Mouse (Mus musculus) kidney, postnatal 4 days (tissue): Measurements from ENCODE around the gene Casp1.

ENCODE experiments used
- DNase-seq, 2 experiments: peaks; one replicate each; pipeline ENCODE4 v3.0.0; 2021; ENCODE audit warnings: mixed read lengths in 2 of 2

The Casp1 gene

GRCm38 (mm10) chr9:5298329-5299131 lies at the start of gene Casp1:
Gene Casp1, plus strand, starts transcription at chr9:5298517.
- no peak for DNase-seq

- DNase-seq = no peak
These were observed 34.3 kb upstream of the Casp1 start for GRCm38 (mm10) chr9:5263951-5264475.

- no peak for DNase-seq
These were observed 28.0 kb upstream of the Casp1 start for GRCm38 (mm10) chr9:5270274-5270673.

- no peak for DNase-seq
These were observed 27.4 kb upstream of the Casp1 start for GRCm38 (mm10) chr9:5270884-5271283.

GRCm38 (mm10) chr9:5271334-5271845 lies 26.9 kb upstream of the Casp1 start:
- no peak for DNase-seq

DNA sequence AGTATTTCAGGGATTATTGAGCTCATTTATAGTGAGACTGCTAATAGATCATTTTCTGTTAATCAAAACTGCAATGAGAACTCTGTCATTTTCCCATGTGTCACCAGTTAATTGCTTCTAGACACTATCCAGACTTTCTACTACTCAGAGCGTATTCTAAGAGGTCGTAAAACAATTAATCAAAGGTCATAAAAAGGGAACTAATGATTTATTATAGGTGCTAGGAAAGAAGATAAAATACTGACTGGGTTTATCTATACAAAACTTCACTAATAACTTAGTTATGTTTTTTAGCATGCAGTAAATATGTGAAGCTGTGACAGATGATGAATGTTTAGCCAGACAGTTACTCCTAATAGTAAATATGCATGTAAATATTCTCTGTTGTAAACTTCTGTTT lies 12.2 kb upstream of the Casp1 start:
- DNase-seq = no peak

DNA sequence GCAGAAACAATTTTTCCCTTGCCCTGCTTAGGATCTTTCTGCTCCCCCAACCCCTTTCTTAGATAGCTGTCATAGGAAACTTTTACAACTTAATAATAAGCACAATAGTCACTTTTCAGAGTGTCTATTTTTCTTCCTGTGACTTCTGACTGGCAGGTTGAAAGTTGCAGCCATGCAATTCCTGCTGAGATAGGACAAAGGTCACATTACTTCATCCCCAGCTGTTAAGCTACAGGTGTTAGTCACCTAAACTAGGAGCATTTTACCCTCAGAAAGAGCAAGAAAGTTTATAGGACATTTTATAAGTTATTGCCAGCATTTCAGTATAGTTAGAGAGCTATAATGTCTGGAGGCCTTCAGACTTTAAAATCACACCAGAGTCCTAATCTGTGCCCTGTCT lies 11.7 kb upstream of the Casp1 start:
- no peak for DNase-seq

DNA sequence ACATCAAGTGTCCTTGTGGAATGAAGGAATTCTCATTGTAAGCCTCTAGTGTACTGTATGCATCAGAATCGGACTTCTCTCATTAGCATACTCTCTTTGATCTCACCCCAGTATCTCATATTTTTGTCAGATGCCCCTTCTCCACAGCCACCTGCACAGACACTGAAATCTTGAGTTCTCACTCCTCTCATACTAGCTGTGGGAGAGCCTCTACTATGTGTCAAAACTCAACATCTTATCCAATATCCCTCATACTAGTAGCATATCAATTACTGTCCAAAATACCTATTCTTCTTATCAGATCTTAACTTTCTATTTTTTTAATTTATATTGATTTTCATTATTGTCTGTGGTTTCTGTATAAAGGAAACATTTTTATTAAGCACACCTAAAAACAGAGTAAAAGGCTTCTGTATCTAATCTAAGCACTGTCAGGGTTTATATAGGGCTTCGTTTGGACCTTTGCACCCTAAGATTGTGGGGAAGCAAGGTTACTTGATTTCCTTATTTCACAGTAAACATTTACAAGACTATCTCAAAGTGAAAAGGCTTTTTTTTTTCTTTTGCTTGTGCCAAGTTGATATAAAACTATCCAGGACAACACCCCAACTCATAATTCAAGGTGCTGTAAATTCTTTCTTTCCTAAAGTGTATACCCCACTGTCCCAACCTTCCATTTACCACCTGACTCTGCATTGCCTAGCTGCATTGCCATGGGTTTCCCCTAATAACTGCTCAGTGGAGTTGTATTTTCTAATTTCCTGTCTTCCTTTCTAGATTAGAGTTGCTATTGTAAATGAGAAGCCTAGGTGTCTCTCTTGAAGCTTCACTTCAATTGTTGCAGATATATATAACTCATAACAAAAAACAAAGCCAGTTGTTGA lies 1.7 kb upstream of the Casp1 start:
- DNase-seq = no peak

DNA sequence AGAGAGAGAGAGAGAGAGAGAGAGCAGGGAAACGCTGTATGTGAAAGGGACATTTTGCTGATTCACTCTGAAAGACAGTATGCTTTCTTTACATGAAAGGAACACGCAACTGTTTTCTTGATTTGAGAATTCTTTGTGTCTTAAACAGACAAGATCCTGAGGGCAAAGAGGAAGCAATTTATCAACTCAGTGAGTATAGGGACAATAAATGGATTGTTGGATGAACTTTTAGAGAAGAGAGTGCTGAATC lies 740 bp downstream of the Casp1 start:
- no peak for DNase-seq

- DNase-seq = peak; percentile 6 to 22
These were observed 10.2 kb downstream of the Casp1 start, which contains the start of gene Casp4 for GRCm38 (mm10) chr9:5308561-5308960. Gene Casp4, plus strand, starts transcription at chr9:5308828.

- no peak for DNase-seq
These were observed 11.8 kb downstream of the Casp1 start for GRCm38 (mm10) chr9:5310112-5310511.

GRCm38 (mm10) chr9:5311435-5311834 lies 13.1 kb downstream of the Casp1 start:
- DNase-seq = no peak

- DNase-seq = no peak
These were observed 29.9 kb downstream of the Casp1 start for GRCm38 (mm10) chr9:5328204-5328603.

- no peak for DNase-seq
These were observed 34.1 kb downstream of the Casp1 start for GRCm38 (mm10) chr9:5332441-5332840.

- no peak for DNase-seq
These were observed 35.1 kb downstream of the Casp1 start for GRCm38 (mm10) chr9:5333422-5333821.

GRCm38 (mm10) chr9:5343092-5343491 lies 44.8 kb downstream of the Casp1 start:
- no peak for DNase-seq

DNA sequence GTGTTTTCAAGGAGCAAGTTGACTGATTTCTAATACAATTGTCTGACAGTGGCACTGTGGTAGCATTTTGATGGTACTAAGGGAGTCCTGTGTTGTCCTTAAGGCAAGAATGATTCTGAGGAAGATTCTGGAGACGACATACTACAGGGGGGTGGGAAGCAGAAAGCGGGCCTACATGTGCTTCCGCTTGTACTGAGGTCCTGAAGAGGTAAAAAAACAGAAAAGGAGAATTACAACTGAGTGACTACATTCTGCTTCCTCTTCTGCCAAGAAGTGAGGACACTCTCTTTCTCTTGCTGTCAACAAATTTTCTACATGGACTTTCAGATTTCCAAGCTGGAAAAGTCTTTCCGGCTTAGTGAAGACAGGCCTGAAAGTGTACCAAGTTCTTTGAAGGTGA lies 45.8 kb downstream of the Casp1 start:
- DNase-seq = no peak

GRCm38 (mm10) chr9:5345291-5345898 lies 47.1 kb downstream of the Casp1 start, which contains the start of gene Casp12:
Gene Casp12, plus strand, starts transcription at chr9:5345430.
- peak; percentile 19 to 26 for DNase-seq

GRCm38 (mm10) chr9:5347381-5347780 lies 49.1 kb downstream of the Casp1 start:
- no peak for DNase-seq

DNA sequence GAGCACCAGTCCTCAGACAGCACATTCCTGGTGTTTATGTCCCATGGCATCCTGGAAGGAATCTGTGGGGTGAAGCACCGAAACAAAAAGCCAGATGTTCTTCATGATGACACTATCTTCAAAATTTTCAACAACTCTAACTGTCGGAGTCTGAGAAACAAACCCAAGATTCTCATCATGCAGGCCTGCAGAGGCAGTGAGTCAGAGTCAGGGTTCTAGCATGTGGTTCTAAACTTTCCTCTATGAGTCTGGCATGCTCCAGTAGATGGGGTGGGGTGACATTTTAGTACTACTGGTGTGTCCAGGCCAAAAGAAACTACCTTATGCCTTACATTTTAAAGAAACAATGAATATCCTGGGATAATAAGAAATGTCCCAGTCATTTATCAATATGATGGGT lies 55.4 kb downstream of the Casp1 start:
- DNase-seq = no peak

DNA sequence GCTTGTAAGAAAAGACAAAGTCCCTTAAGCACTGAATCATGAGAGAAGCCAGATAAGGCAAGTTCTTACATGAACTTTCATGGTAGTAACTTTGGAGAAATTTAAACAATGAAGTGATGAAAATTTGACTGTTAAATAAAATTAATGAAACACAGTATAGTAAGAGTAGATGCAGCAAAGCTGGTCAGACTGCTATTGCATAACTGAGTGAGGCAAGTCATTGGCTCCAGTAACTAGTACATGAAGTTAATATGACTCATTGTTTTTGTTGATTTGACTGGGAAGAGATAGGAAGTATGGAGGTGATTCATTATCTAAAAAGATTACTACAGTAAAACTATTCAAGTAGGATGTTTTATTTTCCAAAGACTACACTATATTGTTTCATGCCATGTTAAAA lies 58.5 kb downstream of the Casp1 start:
- DNase-seq = no peak
